Mouse (Mus musculus): ENCODE measurements around the gene Mpeg1. TPM values are rescaled to one million over a fixed set of nuclear protein-coding genes. Genes with fewer than 3 reads are reported as not detected.

Gene Mpeg1
- polyA plus RNA-seq, 1 experiment from 2014 or later: 0.84 TPM

- Histone ChIP-seq H3K27ac (replicated peaks) (no peak overlapping the region), H3K9me3 (ENCODE audit: control insufficient read depth, low read length) (no peaks in the 10 kb centered on the region), H3K4me2 (replicated peaks; ENCODE audit: low read depth) (no peak overlapping the region), H3K4me1 (replicated peaks; ENCODE audit: control insufficient read depth, insufficient read depth) (no peaks in the 10 kb centered on the region), H3K27me3 (ENCODE audit: control insufficient read depth, insufficient read depth, low read length) (no peaks in the 10 kb centered on the region), H3K36me3 (ENCODE audit: control insufficient read depth, insufficient read depth, low read length) (no peaks in the 10 kb centered on the region), H3K9ac (ENCODE audit: low read length) (no peak overlapping the region), H3K4me3 (ENCODE audit: low read depth, low read length) (no peak overlapping the region)
- 68% methylated on average over 5 of the region's 5 CpGs for WGBS
- no peak for TF ChIP-seq EP300 (optimal IDR thresholded peaks at IDR 0.05)
- no peak for TF ChIP-seq CTCF (IDR thresholded peaks at IDR 0.05; ENCODE audit: low read depth)
- ATAC-seq (ENCODE audit: low FRiP score, low TSS enrichment) (no peak), DNase-seq (ENCODE audit: low spot score) (no peak)
Measured at GRCm38 (mm10) chr19:12427101-12427500, 33.5 kb upstream of the Mpeg1 start.

GRCm38 (mm10) chr19:12427605-12428004 is 33.0 kb upstream of the Mpeg1 start, which contains the start of gene Pfpl:
Gene Pfpl, plus strand, starts transcription at chr19:12427905.
- no peak within 1 kb of the TSS for H3K9ac ChIP-seq (ENCODE audit: low read length)
- H3K27ac ChIP-seq (replicated peaks): no peak within 1 kb of the TSS
- no peaks in the 10 kb centered on the region for H3K9me3 ChIP-seq (ENCODE audit: control insufficient read depth, low read length)
- no peak within 1 kb of the TSS for H3K4me2 ChIP-seq (replicated peaks; ENCODE audit: low read depth)
- TF ChIP-seq EP300 (optimal IDR thresholded peaks at IDR 0.05) (no peak), CTCF (IDR thresholded peaks at IDR 0.05; ENCODE audit: low read depth) (no peak)
- H3K4me3 ChIP-seq (ENCODE audit: low read depth, low read length): no peak within 1 kb of the TSS
- H3K27me3 ChIP-seq (ENCODE audit: control insufficient read depth, insufficient read depth, low read length): no peaks in the 10 kb centered on the region
- WGBS: 92% methylated on average over 6 of the region's 6 CpGs
- no peaks in the 10 kb centered on the region for H3K36me3 ChIP-seq (ENCODE audit: control insufficient read depth, insufficient read depth, low read length)
- no peaks in the 10 kb centered on the region for H3K4me1 ChIP-seq (replicated peaks; ENCODE audit: control insufficient read depth, insufficient read depth)
- DNase-seq (ENCODE audit: low spot score): no peak
- ATAC-seq (ENCODE audit: low FRiP score, low TSS enrichment): no peak

GRCm38 (mm10) chr19:12433033-12433432 is 27.5 kb upstream of the Mpeg1 start:
- H3K4me2 ChIP-seq (replicated peaks; ENCODE audit: low read depth): no peak overlapping the region

GRCm38 (mm10) chr19:12435011-12435416 is 25.6 kb upstream of the Mpeg1 start:
- DNase-seq (ENCODE audit: low spot score) (no peak), ATAC-seq (ENCODE audit: low FRiP score, low TSS enrichment) (no peak)
- H3K4me2 ChIP-seq (replicated peaks; ENCODE audit: low read depth): no peak overlapping the region
- 83% methylated on average over 4 of the region's 4 CpGs for WGBS
- TF ChIP-seq CTCF (IDR thresholded peaks at IDR 0.05; ENCODE audit: low read depth) (no peak), EP300 (optimal IDR thresholded peaks at IDR 0.05) (no peak)
- no peaks in the 10 kb centered on the region for H3K27me3 ChIP-seq (ENCODE audit: control insufficient read depth, insufficient read depth, low read length)
- H3K27ac ChIP-seq (replicated peaks): no peak overlapping the region
- no peak overlapping the region for H3K4me3 ChIP-seq (ENCODE audit: low read depth, low read length)
- no peaks in the 10 kb centered on the region for H3K36me3 ChIP-seq (ENCODE audit: control insufficient read depth, insufficient read depth, low read length)
- H3K9ac ChIP-seq (ENCODE audit: low read length): no peak overlapping the region
- no peaks in the 10 kb centered on the region for H3K4me1 ChIP-seq (replicated peaks; ENCODE audit: control insufficient read depth, insufficient read depth)
- no peaks in the 10 kb centered on the region for H3K9me3 ChIP-seq (ENCODE audit: control insufficient read depth, low read length)

More at GRCm38 (mm10) chr19:12433033-12433432, 27.5 kb upstream of the Mpeg1 start:
- ATAC-seq (ENCODE audit: low FRiP score, low TSS enrichment) (peak; percentile 59; the same call in 1 of the 2 replicates), DNase-seq (ENCODE audit: low spot score) (peak; percentile 24)
- Histone ChIP-seq H3K27me3 (ENCODE audit: control insufficient read depth, insufficient read depth, low read length) (no peaks in the 10 kb centered on the region), H3K4me3 (ENCODE audit: low read depth, low read length) (no peak overlapping the region), H3K4me1 (replicated peaks; ENCODE audit: control insufficient read depth, insufficient read depth) (no peaks in the 10 kb centered on the region), H3K9me3 (ENCODE audit: control insufficient read depth, low read length) (no peaks in the 10 kb centered on the region), H3K27ac (replicated peaks) (no peak overlapping the region), H3K9ac (ENCODE audit: low read length) (no peak overlapping the region), H3K36me3 (ENCODE audit: control insufficient read depth, insufficient read depth, low read length) (no peaks in the 10 kb centered on the region)
- peak; percentile 82 for TF ChIP-seq CTCF (IDR thresholded peaks at IDR 0.05; ENCODE audit: low read depth)
- no peak for TF ChIP-seq EP300 (optimal IDR thresholded peaks at IDR 0.05)
- WGBS: 13% methylated on average over 2 of the region's 2 CpGs

- no peak for TF ChIP-seq EP300 (optimal IDR thresholded peaks at IDR 0.05)
- TF ChIP-seq CTCF (IDR thresholded peaks at IDR 0.05; ENCODE audit: low read depth): no peak
- Histone ChIP-seq H3K27ac (replicated peaks) (no peak overlapping the region), H3K4me1 (replicated peaks; ENCODE audit: control insufficient read depth, insufficient read depth) (no peaks in the 10 kb centered on the region), H3K36me3 (ENCODE audit: control insufficient read depth, insufficient read depth, low read length) (no peaks in the 10 kb centered on the region), H3K9me3 (ENCODE audit: control insufficient read depth, low read length) (no peaks in the 10 kb centered on the region), H3K4me3 (ENCODE audit: low read depth, low read length) (no peak overlapping the region), H3K9ac (ENCODE audit: low read length) (no peak overlapping the region), H3K4me2 (replicated peaks; ENCODE audit: low read depth) (no peak overlapping the region), H3K27me3 (ENCODE audit: control insufficient read depth, insufficient read depth, low read length) (no peaks in the 10 kb centered on the region)
- DNase-seq (ENCODE audit: low spot score) (no peak), ATAC-seq (ENCODE audit: low FRiP score, low TSS enrichment) (no peak)
- WGBS: 68% methylated on average over 4 of the region's 4 CpGs
Measured at GRCm38 (mm10) chr19:12435750-12436524, 24.6 kb upstream of the Mpeg1 start.

- 54% methylated on average over 1 of the region's 1 CpGs for WGBS
- DNase-seq (ENCODE audit: low spot score): no peak
- no peak overlapping the region for H3K4me3 ChIP-seq (ENCODE audit: low read depth, low read length)
Measured at GRCm38 (mm10) chr19:12439581-12439980, 21.0 kb upstream of the Mpeg1 start.

More at GRCm38 (mm10) chr19:12439581-12439980, 21.0 kb upstream of the Mpeg1 start:
- no peak overlapping the region for H3K4me2 ChIP-seq (replicated peaks; ENCODE audit: low read depth)
- no peak overlapping the region for H3K27ac ChIP-seq (replicated peaks)
- no peaks in the 10 kb centered on the region for H3K36me3 ChIP-seq (ENCODE audit: control insufficient read depth, insufficient read depth, low read length)
- H3K4me1 ChIP-seq (replicated peaks; ENCODE audit: control insufficient read depth, insufficient read depth): no peaks in the 10 kb centered on the region
- no peak for ATAC-seq (ENCODE audit: low FRiP score, low TSS enrichment)
- no peak for TF ChIP-seq EP300 (optimal IDR thresholded peaks at IDR 0.05)
- TF ChIP-seq CTCF (IDR thresholded peaks at IDR 0.05; ENCODE audit: low read depth): no peak
- no peak overlapping the region for H3K9ac ChIP-seq (ENCODE audit: low read length)
- no peaks in the 10 kb centered on the region for H3K27me3 ChIP-seq (ENCODE audit: control insufficient read depth, insufficient read depth, low read length)
- no peaks in the 10 kb centered on the region for H3K9me3 ChIP-seq (ENCODE audit: control insufficient read depth, low read length)
